Mouse (Mus musculus): ENCODE measurements around the gene Aqp9. TPM values are rescaled to one million over a fixed set of nuclear protein-coding genes. Genes with fewer than 3 reads are reported as not detected.
A peak's percentile ranks its signal among the peaks of the same experiment; 100 is the strongest.

Gene Aqp9
- polyA plus RNA-seq, 1 experiment from 2014 or later, result 0.58 TPM

DNA sequence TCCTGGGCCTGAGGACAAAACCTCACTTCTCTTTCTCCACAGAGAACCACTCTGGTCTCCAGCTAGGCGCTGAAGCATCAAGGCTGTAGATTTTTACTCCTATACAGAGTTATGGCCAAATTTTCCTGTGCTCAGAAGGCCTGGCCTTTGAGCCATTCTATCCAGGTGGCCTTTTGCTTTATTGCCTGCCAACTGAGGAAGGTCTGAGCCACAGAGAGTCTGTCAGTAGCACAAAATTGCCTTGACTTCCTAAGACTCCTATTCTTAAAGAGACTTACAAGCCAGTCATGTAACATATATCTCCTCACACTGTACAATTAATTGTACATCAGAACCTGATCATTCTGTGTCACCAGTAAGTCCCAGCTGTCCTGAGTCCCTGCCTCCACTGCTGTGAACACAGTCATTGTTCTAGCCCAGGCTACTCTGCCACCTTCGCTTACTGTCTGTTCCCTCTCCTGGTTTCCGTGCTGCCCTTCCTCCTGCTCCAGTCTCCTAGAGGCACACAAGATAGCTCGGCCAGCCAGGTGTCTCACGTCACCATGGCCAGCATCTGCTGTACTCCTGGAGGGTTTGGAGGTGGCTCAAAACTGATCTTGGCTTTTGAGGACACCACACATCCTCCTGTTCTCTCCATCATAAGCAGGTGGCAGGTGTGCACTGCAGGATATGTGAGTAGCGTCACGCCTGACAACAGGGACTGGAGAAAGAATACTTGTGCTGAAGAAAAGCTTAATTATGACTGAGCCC lies 96.7 kb downstream of the Aqp9 start:
- Histone ChIP-seq H3K4me1 (replicated peaks) (peaks cover 4% of the 10 kb centered on the region; the same call in 1 of the 2 replicates), H3K4me2 (replicated peaks) (no peak overlapping the region), H3K4me3 (replicated peaks) (no peak overlapping the region), H3K9ac (replicated peaks) (no peak overlapping the region), H3K27me3 (no peaks in the 10 kb centered on the region), H3K9me3 (no peaks in the 10 kb centered on the region), H3K36me3 (no peaks in the 10 kb centered on the region), H3K27ac (no peak overlapping the region)
- no peak for ATAC-seq
- WGBS, result 85% methylated on average over 7 of the region's 7 CpGs

DNA sequence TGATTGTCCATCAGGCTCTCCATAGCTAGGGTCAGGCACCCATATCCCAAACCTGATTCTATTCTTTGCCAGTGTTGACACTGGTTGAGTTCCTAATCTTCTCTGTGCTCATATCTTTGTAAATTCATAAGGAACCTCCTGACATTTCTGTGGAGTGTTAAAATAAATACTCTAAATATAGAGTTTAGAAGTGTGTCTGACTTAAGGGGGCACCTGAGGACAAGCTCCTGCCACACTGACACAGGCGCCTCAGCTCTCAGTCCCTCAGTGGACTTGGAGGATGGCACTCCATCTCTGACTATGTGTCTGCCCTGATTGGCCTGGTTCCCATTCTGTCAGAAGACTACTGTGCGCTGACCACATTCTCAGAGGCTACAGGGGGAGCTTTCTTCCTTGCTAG lies 97.9 kb downstream of the Aqp9 start:
- Histone ChIP-seq H3K4me2 (replicated peaks) (no peak overlapping the region), H3K27ac (no peak overlapping the region), H3K9ac (replicated peaks) (no peak overlapping the region), H3K9me3 (no peaks in the 10 kb centered on the region), H3K27me3 (no peaks in the 10 kb centered on the region), H3K4me1 (replicated peaks) (peaks cover 4% of the 10 kb centered on the region; the same call in 1 of the 2 replicates), H3K4me3 (replicated peaks) (no peak overlapping the region), H3K36me3 (no peaks in the 10 kb centered on the region)
- WGBS, result 98% methylated on average over 2 of the region's 2 CpGs
- ATAC-seq, result no peak

GRCm38 (mm10) chr9:71068866-71069390 lies 99.6 kb downstream of the Aqp9 start:
- H3K9ac ChIP-seq (replicated peaks), result no peak overlapping the region
- WGBS, result 55% methylated on average over 6 of the region's 6 CpGs
- H3K27ac ChIP-seq, result no peak overlapping the region
- H3K4me1 ChIP-seq (replicated peaks), result peaks cover 14% of the 10 kb centered on the region
- H3K4me3 ChIP-seq (replicated peaks), result no peak overlapping the region
- H3K36me3 ChIP-seq, result no peaks in the 10 kb centered on the region
- no peaks in the 10 kb centered on the region for H3K9me3 ChIP-seq
- no peaks in the 10 kb centered on the region for H3K27me3 ChIP-seq
- no peak for ATAC-seq
- no peak overlapping the region for H3K4me2 ChIP-seq (replicated peaks)

GRCm38 (mm10) chr9:71067156-71067555 lies 101.3 kb downstream of the Aqp9 start:
- Histone ChIP-seq H3K9ac (replicated peaks) (no peak overlapping the region), H3K27me3 (no peaks in the 10 kb centered on the region), H3K27ac (no peak overlapping the region), H3K4me2 (replicated peaks) (no peak overlapping the region), H3K4me1 (replicated peaks) (peaks cover 16% of the 10 kb centered on the region), H3K36me3 (no peaks in the 10 kb centered on the region), H3K4me3 (replicated peaks) (no peak overlapping the region), H3K9me3 (no peaks in the 10 kb centered on the region)
- ATAC-seq, result no peak
- WGBS, result 90% methylated on average over 5 of the region's 5 CpGs

DNA sequence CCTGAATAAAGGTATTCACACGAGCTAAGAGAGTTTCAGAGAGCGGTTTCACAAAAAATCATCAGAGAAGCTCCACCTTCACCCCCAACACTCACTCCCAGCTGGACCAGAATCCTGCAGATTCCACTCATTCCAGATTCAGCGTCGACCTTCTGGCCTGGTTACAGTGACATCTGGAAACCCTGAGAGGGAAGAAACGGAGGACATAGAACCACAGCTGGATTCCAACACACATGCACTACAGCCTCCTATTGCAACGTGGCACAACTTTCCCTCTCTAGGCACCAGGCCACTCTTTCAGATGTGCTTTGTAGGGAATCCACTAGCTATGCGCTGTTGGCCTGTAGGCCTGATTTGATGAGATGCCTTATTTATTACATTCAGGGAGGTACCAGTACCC lies 102.0 kb downstream of the Aqp9 start:
- peaks cover 16% of the 10 kb centered on the region for H3K4me1 ChIP-seq (replicated peaks)
- no peak overlapping the region for H3K9ac ChIP-seq (replicated peaks)
- no peak for ATAC-seq
- H3K27me3 ChIP-seq, result no peaks in the 10 kb centered on the region
- 86% methylated on average over 7 of the region's 7 CpGs for WGBS
- H3K9me3 ChIP-seq, result no peaks in the 10 kb centered on the region
- H3K4me3 ChIP-seq (replicated peaks), result no peak overlapping the region
- no peak overlapping the region for H3K4me2 ChIP-seq (replicated peaks)
- no peaks in the 10 kb centered on the region for H3K36me3 ChIP-seq
- no peak overlapping the region for H3K27ac ChIP-seq

DNA sequence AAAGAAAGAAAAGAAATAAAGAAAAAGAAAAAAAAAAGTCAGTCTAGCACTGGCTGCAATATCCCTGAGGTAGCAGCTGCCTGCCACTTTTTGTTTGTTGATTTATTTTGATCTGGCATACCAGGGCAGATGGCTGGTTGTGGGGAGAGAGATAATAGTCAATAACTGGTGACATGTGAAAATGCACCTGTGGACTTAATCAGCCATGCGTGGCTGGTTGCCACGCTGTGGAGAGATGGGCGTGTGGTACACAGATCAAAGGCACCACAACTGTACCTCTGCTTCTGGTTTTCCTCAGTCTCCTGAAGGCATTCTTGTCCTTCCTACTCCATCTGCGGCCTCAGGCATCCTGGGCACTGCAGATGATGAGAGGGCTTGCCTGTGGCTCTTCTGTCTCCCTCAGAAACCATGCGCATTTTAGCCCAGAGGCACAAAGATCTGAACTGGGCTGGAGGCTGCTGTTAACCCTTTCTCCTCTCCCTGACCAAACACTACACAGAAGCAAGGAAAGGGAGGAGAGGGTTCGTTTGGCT lies 103.1 kb downstream of the Aqp9 start:
- ATAC-seq, result peak; percentile 34; the same call in 1 of the 2 replicates
- 46% methylated on average over 6 of the region's 6 CpGs for WGBS
- H3K36me3 ChIP-seq, result no peaks in the 10 kb centered on the region
- H3K27me3 ChIP-seq, result no peaks in the 10 kb centered on the region
- peaks cover 16% of the 10 kb centered on the region for H3K4me1 ChIP-seq (replicated peaks)
- no peak overlapping the region for H3K4me3 ChIP-seq (replicated peaks)
- H3K27ac ChIP-seq, result no peak overlapping the region
- H3K9me3 ChIP-seq, result no peaks in the 10 kb centered on the region
- no peak overlapping the region for H3K9ac ChIP-seq (replicated peaks)
- no peak overlapping the region for H3K4me2 ChIP-seq (replicated peaks)

GRCm38 (mm10) chr9:71064291-71064840 lies 104.1 kb downstream of the Aqp9 start:
- H3K27me3 ChIP-seq, result no peaks in the 10 kb centered on the region
- H3K4me3 ChIP-seq (replicated peaks), result no peak overlapping the region
- H3K4me1 ChIP-seq (replicated peaks), result peaks cover 16% of the 10 kb centered on the region
- H3K36me3 ChIP-seq, result no peaks in the 10 kb centered on the region
- no peaks in the 10 kb centered on the region for H3K9me3 ChIP-seq
- H3K27ac ChIP-seq, result 0 out of 2 replicates have a peak overlapping the region, but pooled peaks have one; percentile 25
- ATAC-seq, result no peak
- WGBS, result 66% methylated on average over 8 of the region's 8 CpGs
- H3K4me2 ChIP-seq (replicated peaks), result no peak overlapping the region
- no peak overlapping the region for H3K9ac ChIP-seq (replicated peaks)

DNA sequence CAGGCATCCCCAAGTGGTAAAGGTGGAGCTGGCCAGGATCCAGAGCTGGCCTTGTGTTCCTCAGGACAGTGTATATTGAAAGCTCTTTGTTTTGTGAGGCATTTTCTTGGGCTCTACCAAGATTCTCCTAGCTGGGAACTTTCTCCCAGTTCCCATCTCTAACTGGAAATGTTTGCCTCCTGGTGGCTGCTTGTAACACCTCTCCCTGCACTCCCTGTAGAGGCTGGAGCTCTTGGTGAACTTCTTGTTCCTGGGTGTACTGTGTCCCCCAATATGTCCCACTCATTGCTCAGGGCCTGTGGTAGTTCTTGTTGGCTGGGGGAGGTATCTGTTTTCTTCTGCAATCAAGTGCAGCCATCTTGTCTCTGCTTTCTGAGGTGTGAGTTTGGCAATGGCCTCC lies 104.9 kb downstream of the Aqp9 start:
- Histone ChIP-seq H3K9ac (replicated peaks) (no peak overlapping the region), H3K27ac (no peak overlapping the region), H3K9me3 (no peaks in the 10 kb centered on the region), H3K36me3 (no peaks in the 10 kb centered on the region), H3K4me2 (replicated peaks) (no peak overlapping the region), H3K27me3 (no peaks in the 10 kb centered on the region), H3K4me3 (replicated peaks) (no peak overlapping the region), H3K4me1 (replicated peaks) (peaks cover 12% of the 10 kb centered on the region)
- no peak for ATAC-seq

DNA sequence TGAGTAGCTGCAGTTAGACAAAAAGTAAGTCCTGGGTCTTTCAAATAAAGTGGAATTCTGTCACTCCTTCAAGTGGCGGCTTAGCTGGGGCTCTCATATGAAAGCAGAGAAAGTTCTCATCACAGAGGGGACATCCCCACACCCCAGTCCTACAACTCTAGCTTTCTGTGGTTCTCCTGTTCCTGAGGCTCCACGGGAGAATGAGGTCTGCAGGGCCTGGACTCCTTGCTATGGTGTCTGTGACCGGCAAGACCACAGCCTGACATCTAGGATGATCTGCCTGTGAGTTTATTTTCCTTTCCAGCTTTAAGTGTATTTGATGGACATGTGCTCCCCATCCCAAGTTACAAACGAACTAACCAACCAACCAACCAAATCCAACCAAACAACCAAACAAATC lies 105.5 kb downstream of the Aqp9 start:
- Histone ChIP-seq H3K36me3 (no peaks in the 10 kb centered on the region), H3K4me1 (replicated peaks) (peaks cover 12% of the 10 kb centered on the region), H3K27me3 (no peaks in the 10 kb centered on the region), H3K9ac (replicated peaks) (no peak overlapping the region), H3K9me3 (no peaks in the 10 kb centered on the region), H3K4me2 (replicated peaks) (no peak overlapping the region), H3K27ac (no peak overlapping the region), H3K4me3 (replicated peaks) (no peak overlapping the region)
- WGBS, result 88% methylated on average over 4 of the region's 4 CpGs
- ATAC-seq, result no peak

DNA sequence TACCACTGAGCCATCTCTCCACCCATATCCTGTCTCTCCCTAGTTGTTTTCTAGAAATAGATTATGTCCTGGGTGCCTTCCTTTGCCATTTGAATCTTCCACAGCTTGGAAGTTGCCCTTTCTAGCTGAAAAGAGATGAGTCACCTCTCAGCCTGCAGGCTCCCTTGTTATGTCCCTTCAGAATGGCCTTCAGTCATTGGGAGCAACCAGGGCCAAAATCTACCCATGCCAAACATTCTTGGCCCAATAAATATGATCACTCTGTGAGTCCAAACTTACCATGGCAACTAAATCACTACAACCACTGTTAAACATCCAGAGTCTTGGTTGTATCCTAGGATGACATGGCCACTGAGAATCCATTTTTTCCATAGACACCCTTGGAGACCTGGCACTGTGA lies 106.2 kb downstream of the Aqp9 start:
- Histone ChIP-seq H3K9me3 (no peaks in the 10 kb centered on the region), H3K27me3 (no peaks in the 10 kb centered on the region), H3K4me3 (replicated peaks) (no peak overlapping the region), H3K9ac (replicated peaks) (no peak overlapping the region), H3K4me2 (replicated peaks) (no peak overlapping the region), H3K27ac (no peak overlapping the region), H3K4me1 (replicated peaks) (peaks cover 12% of the 10 kb centered on the region), H3K36me3 (no peaks in the 10 kb centered on the region)
- ATAC-seq, result no peak

Measured in midbrain, embryonic 13.5 days (tissue).